Mouse (Mus musculus): Measurements from ENCODE around the gene Irf1.
A peak's percentile ranks its signal among the peaks of the same experiment; 100 is the strongest.

Gene Irf1

DNA sequence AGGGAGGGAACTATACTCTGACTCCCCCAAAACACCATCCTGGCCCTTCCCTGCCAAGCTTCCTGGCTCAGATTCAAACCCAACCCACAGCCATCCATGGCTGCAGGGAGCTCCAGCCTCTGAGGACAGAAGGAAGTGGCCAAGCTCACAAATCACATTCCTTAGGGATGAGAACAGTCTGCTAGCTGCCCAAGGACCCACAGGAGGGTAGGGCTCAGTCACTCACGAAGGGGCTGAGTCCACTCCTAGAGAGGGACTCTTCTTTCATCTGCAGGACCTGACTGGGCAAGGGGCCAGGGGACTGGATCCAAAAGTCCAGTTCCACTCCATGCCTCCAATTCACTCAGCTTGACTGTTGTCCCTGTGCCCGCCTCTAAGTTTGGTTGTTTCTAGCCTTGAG, 8.0 kb upstream of the Irf1 start:
- peak in 1 of 2 experiments; percentile 14 for DNase-seq

DNA sequence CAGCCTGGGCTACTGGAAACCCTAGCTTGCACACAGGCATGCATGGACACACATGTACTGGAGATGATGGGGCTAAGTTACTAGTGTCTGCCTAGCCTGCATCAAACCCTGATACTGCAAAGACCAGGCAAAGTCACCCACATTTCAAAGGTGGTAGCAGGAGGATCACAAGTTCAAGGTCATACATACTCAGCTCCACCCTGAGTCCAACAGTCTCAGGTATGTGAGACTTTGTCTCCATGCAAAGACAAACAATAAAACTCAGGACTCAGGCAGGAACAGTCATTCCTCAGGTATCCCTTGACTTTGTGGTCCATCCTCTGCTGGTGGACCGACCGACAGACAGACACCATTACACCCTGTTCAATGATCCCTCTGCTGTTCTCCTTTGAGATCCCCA, 7.4 kb upstream of the Irf1 start:
- no peak for DNase-seq

DNA sequence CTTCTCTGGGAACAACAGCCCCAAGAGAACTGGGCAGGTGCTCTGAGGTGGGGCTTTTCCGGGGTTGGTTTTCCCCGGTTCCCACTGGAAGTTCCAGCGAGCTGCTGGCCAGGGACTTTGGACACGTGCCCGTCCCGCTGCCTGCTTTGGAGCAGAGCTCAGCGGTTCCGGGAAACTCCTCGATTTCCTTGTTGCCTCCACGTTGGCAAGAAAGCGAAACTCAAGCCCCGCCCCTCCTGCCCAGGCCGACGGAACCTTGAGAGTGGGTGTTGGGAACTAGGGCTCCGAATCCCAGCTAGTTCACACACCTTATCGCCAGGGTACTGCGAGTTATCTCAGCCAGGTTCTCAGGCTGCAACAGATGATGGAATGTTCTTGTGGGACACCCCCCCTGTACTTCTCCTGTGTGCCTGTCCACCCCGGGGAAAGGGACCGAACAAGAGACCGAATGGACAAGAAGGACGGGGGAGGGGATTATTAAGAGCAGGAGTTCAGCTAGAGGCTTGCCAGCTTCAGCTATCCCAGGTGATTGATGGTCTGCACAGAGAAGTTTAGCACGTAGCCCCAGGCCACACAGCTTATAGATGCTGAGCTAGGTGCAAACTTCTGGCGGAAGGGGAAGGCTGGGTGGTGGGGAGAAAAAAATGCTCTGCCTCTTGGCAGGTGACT, 6.9 kb upstream of the Irf1 start:
- peak; percentile 75 to 79 for DNase-seq

DNA sequence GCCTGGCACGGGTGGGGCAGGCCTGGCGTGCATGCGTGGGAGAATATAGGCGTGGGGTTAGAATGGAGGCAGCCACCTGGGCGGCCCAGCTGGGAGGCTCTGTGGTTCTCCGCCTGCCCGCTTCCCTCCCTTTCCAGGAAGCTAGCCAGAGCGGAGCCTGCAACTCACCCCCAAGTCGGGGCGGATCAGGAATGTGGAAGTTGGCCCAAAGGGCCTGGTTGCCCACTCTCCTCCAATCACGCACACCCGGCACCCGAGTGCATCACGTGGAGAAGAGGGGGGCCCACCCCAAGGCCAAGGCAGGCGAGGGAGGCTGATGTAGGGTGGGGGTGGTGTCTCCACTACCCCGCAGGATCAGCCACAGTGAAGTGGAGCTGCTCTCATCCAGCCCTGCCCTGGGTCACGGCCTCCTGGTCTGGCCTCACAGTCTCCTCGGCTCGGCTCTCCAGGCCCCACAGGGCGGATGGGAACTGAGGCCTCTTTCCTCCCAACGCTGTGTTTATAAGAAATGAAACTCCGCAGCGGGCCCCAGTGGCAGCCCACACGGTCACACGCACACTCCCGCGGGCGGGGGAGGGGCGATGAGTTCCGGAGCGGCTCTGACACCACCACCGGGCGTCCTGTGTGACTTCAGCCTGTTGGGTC, 6.2 kb upstream of the Irf1 start:
- DNase-seq = peak; percentile 92 to 94

DNA sequence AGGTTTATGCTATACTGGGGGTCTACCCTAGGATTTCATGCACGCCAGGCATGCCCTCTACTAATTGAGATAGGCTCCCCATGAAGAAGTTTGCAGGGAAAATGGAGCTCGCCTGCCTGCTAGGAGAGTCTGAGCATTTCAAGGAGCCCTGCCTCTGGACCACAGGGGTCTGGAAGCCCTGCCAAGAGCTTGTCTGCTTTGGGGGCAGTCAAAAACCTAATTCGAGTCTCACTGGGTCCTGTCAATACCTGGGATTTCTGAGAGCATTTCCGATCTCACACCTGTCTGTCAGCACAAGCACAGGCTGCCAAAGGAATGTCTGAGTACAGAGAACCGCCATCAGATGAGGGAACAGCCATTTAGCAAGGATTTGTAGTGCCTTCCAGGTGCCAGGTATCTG, 5.2 kb upstream of the Irf1 start:
- DNase-seq = peak in 1 of 2 experiments; percentile 12

DNA sequence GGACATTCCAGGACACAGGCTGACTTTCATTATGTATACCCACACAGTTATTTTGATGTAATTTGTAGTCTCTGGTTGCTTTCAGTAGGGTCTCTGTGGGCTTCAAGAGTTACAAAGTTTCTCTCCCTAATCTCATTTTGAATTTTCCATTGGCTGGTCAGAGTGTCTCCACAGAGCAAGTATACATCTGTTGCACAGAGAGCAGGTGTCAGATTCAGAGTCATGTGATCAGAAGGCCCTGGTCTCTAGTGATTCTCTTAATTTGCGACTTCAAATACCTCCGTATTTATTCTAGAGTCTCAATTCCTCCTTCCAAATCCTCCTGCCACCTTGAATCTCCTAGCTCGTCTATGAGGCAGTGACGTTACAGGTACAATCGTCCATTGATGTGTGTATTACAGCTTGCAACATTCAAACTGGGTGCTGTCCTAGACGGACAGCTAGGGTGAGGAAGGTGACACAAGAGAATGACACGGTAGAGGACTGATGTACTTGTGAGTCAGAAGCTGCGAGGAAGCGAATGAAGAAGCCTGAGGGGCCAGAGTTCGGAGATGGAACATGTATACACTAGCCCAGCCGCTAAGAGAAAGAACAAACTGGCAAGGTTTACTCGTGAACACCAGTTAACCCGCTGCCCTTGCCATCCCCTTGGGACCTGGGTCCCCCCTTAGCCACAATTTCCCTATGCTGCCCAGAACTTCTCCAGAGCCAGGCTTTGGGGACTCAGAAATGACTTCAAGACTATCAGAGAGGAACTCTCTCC, 1.2 kb upstream of the Irf1 start:
- DNase-seq = no peak

DNA sequence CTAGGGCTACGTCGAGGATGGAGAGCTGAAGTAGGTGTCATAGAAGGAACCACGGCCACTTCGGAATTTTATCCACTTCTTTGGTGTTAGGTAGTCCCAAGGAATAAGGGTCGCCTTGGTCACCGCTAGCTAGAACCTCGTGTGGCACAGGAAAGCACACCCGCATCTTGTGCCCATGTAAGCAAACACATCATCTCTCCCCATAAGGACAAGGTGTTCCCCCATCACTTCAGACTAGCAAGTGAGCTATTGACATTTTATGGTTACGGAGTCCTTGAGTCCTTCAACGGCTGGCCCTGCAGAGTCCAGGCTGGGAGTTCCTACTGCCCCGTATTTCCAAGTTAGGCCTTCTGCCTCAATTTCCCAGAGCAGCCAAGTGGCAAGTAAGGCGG, 633 bp upstream of the Irf1 start:
- no peak for DNase-seq

DNA sequence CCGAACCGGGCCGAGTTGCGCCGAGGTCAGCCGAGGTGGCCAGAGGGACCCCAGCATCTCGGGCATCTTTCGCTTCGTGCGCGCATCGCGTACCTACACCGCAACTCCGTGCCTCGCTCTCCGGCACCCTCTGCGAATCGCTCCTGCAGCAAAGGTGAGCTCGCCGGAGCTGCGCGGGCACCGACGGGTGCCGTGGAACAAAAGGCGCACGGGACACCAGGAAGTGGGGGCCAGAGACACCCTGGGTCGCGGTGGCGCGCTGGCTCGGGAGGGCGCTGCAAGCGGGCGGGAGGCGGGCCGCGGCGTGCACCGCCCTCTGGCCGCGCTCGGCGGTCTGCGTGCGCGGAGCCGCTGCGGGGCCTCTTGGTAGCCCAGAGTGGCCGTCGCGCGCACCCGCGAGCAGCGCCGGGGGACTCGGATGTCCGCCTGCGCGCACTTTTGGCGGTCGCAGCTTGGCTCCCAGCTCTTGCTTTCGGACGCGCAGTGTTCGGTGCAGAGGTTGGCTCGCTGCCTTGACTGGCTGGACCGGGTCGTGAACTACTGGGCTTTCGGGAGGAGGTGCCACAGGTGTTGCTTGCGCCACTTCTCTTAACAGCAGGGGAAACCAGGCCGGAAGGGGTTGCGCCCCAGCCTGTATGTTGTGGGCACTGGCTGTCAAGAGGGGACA, 444 bp downstream of the Irf1 start:
- peak; percentile 71 to 83 for DNase-seq

DNA sequence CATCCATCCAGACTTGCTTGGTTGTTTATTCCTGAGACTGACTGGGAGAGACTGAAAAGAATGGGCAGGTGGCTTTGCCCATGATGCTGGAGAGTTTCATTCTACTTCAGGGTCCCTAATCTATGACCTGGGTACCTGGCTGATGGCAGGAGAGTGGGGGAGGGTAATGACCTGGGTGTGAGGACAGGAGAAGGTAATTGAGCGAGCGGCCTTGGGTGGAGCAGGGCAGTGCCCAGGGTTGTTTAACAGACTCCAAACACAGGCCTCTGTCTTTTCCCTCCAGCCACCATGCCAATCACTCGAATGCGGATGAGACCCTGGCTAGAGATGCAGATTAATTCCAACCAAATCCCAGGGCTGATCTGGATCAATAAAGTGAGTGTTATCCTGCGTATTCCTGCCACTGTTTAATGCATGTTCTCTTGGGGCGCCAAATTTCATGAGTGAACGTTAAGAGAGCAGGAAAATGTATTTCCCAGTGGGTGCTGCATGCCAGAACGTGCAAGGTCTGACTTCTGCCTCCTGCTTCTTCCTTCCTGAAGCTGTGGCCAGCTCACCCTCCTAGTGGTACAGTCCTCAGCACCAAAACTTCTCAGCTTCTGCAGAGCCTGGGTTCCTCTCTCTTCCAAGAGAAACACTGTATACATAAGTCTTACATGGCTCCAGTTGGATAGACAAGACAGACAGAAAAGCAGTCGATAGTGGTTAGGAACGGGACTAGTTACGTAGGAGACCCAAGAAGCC, 1.4 kb downstream of the Irf1 start:
- DNase-seq = peak in 1 of 2 experiments; percentile 30

DNA sequence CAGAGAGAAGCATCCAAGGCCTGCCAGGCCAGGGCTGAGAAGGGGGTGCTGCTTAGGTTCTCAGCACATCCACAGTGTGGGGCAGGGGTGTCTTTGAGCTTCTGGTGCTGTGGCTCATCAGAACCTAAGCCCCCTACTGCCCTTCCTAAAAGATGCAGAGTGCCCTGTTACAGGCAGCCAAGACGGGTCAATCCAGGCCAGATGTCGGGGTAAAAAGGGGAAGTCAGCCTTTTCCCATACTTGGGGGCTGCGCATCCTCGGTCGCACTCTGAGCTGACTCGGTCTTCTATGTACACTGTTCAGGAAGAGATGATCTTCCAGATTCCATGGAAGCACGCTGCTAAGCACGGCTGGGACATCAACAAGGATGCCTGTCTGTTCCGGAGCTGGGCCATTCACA, 2.7 kb downstream of the Irf1 start:
- DNase-seq = no peak

DNA sequence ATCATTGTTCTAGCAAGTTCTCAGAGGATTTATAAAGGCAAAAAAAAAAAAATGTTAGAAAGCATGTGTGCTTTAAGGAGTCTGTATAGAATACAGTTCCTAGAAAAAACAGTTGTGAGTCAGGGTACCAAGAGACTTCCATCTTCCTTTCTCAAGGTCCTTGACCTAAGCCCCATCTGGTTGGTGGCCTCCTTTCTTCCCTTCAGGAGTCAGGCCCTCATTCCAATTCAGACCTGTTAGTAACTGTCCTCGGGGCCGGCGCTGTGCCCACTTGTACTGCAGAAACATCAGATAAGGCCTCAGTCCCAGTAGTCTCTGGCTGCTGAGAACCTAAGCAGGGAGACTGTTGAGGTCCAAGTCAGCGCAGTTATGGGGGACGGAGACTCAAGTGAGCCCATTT, 3.3 kb downstream of the Irf1 start, which contains the start of gene Gm17334:
Gene Gm17334 (minus strand): TSS at position 101 of the 400 bp plus-strand sequence.
- DNase-seq = no peak

DNA sequence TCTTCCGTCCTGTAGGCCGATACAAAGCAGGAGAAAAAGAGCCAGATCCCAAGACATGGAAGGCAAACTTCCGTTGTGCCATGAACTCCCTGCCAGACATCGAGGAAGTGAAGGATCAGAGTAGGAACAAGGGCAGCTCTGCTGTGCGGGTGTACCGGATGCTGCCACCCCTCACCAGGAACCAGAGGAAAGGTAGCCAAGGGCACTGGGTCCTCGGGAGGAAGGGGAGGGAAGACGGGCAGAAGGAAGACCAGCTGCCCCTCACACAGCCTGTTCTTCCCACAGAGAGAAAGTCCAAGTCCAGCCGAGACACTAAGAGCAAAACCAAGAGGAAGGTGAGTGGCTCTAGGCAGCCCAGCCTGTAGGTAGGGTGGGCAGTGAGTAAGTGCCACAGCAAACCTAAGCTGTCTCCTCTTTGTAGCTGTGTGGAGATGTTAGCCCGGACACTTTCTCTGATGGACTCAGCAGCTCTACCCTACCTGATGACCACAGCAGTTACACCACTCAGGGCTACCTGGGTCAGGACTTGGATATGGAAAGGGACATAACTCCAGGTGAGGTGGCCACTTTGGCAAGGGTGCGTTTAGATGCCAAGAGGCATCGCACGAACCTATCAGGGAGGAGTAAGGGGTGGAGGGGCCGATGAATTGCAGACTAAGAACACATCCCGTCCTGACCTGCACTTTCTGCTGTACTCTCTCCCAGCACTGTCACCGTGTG, 4.0 kb downstream of the Irf1 start:
- no peak for DNase-seq

DNA sequence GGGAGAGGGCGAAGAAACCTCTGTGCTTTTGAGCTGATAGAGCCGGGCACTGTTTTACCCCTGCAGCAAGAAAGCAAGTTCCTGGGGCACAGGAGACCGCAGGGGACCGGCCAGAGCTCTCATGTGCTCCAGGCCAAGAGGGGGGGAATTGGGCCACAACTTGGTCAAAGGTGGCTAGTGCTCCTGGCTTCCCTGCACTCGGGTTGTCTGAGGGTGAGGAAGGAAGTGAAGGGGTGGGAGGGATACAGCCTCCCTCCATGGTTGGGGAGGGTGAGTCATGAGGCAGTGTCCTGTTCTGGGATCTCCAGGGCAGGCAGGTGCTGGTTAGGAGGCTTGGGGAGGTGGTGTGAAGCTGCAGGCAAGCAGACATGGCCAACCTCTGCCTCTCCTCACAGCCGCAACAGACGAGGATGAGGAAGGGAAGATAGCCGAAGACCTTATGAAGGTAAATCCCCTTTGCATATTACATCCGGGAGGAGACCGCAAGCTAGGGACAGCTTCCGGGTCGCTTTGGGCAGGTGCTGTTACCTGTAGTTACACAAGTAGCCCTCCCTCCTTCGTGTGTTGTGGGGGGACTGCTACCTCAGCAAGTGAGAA, 4.9 kb downstream of the Irf1 start:
- no peak for DNase-seq

DNA sequence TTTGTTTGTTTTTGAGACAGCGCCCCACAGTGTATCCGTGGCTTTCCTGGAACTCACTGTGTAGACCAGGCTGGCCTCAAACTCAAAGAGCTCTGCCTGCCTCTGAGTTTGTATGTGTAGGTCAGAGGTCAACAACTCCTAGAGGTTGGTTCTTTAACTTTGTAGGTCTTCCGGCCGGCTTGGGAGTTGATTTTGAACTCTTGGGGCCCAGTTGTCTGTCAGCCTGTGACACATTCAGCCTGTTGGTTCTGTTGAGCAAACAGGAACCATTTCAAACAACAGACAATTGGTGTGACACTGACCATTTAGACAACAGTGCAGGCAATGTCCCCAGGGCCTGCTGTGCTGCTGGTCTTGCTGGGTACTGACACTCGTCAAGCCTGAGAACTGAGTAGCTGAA, 7.9 kb downstream of the Irf1 start:
- DNase-seq = no peak

DNA sequence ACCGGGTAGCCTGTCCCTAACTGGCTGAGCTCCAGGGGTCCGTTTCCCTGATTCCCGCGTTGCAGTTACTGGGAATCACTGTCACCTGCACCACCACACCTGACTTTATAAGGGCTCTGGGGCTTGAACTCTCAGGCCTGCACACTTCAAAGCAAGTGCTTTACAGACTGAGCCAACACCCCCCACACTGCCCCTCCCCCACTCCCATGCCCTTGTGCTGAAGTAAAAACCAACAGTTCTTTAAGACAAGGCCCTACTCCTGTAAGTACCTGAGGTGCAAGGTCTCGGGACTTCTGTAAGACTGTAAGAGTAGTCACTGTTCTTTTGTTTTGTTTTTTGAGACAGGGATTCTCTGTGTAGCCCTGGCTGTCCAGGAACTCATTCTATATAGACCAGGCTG, 8.6 kb downstream of the Irf1 start:
- DNase-seq = no peak

DNA sequence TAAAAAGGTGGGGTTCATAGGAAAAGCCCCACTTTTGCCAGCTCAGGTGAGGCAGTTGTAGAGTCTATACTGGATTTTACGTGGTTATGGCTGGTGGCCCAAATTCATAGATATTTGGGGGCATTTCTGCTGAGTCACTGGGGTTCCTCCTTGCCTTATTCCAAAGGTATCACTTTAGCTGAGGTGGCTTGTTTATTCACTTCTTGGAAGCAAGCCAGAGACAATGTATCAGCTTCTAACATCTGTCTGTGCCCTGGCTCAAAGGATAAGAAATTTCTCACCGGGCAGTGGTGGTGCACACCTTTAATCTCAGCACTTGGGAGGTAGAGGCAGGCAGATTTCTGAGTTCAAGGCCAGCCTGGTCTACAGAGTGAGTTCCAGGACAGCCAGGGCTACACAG, 10.0 kb downstream of the Irf1 start:
- DNase-seq = no peak

DNA sequence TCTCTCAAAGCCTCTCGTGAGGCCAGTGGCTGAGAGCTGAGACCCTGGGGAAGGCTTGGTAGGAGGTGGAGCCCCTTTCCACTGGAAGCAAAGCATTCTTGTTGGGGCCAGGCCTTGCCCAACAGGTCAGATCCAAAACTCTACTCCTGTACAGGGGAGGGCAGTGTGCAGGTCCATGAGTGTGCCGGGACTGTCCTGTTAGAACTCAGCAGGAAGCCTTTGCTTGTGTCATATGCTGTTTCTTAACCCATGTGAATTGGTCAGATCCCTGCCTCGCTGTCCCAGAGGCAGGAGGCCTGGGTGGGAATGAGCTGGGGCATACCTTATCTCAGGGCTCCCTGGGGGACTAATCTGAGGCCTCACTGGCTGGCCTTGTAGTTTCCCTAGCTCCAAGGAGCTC, 10.4 kb downstream of the Irf1 start:
- DNase-seq = no peak

DNA sequence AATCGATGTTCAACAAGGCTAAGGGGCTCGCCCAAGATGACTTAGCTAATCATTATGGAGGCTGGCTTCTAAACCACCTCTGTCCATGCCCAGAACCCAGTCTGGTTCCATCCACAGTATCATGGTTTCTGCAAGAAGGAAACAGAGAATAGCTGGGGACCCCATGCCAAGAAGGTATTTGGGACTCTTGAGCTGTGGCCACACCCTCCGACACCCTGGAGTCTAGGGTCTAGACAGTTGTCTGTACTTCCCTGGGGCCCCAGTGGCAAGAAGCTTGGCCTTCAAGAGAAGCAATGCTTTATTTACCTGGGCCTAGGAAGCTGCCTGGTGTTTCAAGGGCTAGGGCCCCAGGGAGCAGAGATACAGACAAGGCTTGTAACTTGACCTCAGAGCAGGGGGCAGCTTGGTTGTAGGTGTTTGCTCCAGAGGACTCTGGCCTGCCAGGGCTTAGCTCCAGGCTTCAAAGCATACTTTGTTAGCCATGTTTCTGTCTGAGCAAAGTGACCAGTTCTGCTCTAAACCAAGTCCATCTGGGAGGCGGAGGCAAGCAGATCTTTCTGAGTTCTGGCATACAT, 11.5 kb downstream of the Irf1 start:
- DNase-seq = no peak

DNA sequence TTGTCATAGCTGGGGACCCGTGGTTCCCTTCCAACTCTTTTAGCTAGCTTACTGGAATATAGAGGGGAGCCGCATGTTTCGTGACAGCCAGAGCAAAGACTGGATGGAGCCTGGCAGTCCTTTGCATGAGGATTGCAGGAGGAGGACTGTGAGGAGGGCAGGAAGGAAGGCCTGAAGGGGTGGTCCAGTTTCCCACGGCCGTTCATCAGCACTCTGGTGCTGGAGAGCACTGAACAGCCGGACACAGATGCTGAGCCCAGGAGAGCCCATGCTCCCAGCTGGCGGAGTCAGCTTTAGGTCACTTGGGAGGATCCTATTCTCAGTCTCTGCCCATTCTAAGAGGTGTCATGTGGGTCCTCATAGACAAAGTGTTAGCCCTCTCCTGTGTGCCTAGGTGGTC, 12.2 kb downstream of the Irf1 start:
- no peak for DNase-seq

DNA sequence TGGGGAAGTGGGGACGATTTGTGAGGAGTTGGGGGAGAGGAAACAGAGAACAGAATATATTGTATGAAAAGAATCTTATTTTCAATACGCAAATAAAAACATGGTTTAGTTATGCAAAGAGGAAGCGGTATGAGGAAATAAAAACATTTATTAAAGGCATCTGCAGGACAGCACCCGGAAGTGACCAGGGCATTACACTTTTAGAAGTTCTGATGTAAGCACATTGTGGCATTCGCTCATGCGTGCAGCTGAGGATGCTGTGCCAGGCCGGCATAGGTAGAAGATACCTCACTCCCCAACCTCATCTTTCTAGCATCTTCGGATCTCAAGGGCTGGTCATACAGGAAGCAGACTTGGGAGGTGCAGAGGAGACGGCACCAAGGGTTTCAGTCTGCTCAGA, 13.5 kb downstream of the Irf1 start:
- DNase-seq = no peak

DNA sequence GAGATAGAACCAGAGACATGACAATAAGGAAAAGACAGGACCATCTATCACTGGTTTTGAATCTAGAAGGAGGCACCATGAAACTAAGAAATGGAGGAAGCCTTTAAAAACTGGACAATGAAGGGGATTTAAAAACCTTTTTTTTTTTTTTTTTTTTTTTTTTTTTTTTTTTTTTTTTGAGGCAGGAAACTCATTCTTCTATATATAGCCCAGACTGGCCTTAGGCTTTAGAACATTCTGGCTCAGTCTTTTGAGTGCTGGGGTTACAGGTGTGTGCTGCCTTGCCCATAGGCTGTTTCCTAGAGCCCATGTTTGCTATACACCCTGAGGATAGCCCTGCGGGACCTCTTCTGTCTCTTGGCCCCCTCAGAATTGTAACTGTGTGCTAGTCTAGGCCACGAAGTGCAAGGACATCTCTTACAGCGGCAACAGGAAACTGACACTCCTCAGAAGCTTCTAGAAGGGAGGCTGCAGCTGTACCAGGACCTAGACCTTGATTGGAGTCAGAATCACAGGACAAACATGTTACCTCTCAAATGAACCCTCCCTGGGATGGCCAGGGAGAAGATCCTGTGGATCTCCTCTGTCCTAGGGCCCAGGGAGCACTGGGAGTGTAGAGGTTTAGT, 15.6 kb downstream of the Irf1 start:
- peak; percentile 26 to 36 for DNase-seq

All from thymus, postnatal 36 days (tissue).